Mouse (Mus musculus): ENCODE measurements around the gene Kcna2.

- TF ChIP-seq CTCF (IDR thresholded peaks at IDR 0.05; ENCODE audit: control insufficient read depth, insufficient read depth, insufficient read length) (no peak), MYOG (IDR thresholded peaks at IDR 0.05; ENCODE audit: control insufficient read depth, extremely low read depth, insufficient read length) (no peak), MYOD1 (IDR thresholded peaks at IDR 0.05; ENCODE audit: control insufficient read depth, insufficient read length, low read depth) (no peak), MAX (IDR thresholded peaks at IDR 0.05) (no peak), USF1 (IDR thresholded peaks at IDR 0.05; ENCODE audit: low read depth) (no peak), FOSL1 (IDR thresholded peaks at IDR 0.05; ENCODE audit: insufficient read depth, low read length, poor library complexity, severe bottlenecking) (no peak), CEBPB (IDR thresholded peaks at IDR 0.05; ENCODE audit: low read depth) (no peak)
Observed at GRCm38 (mm10) chr3:107127667-107128066, 26.7 kb downstream of the Kcna2 start.

All from C2C12 (cell line).